Mouse (Mus musculus) stomach, embryonic 14.5 days (tissue): Measurements from ENCODE around the gene Daam2. TPM values are rescaled to one million over a fixed set of nuclear protein-coding genes. Genes with fewer than 3 reads are reported as not detected.

Source experiments
- ATAC-seq: fragments of 200-750 bp; cut with Nextera tagmentation; 2 replicates; pipeline ENCODE4 v1.8.0; 2017; ENCODE audit warnings: low read depth, moderate TSS enrichment; ENCODE audit not compliant: insufficient number of reproducible peaks, insufficient read depth, low FRiP score
- H3K27ac ChIP-seq: fragments of 300-500 bp; sonication (generic); 2 replicates; pipeline ENCODE4 v1.5.1; 2014; ENCODE audit warnings: mild to moderate bottlenecking, low read length, moderate library complexity, mixed read lengths
- H3K27me3 ChIP-seq: fragments of 300-500 bp; sonication (generic); 2 replicates; pipeline ENCODE4 v1.6.1; 2014; ENCODE audit warnings: low read length, control low read depth, mixed read lengths; ENCODE audit not compliant: control insufficient read depth, insufficient read depth
- H3K36me3 ChIP-seq: fragments of 300-500 bp; sonication (generic); 2 replicates; pipeline ENCODE4 v1.6.1; 2014; ENCODE audit warnings: mild to moderate bottlenecking, control low read depth, low read length, moderate library complexity, mixed read lengths; ENCODE audit not compliant: control insufficient read depth, insufficient read depth
- H3K4me1 ChIP-seq: fragments of 300-500 bp; sonication (generic); 2 replicates; pipeline ENCODE4 v1.6.1; 2014; ENCODE audit warnings: low read length, control low read depth, mixed read lengths; ENCODE audit not compliant: control insufficient read depth, insufficient read depth
- H3K4me2 ChIP-seq: fragments of 300-500 bp; sonication (generic); replicated peaks from 2 replicates; pipeline ENCODE4 v1.6.1; 2014; ENCODE audit warnings: low read depth, low read length, control low read depth
- H3K4me3 ChIP-seq: fragments of 300-500 bp; sonication (generic); 2 replicates; pipeline ENCODE4 v1.5.1; 2014; ENCODE audit warnings: low read depth, low read length, control low read depth
- H3K9ac ChIP-seq: fragments of 300-500 bp; sonication (generic); replicated peaks from 2 replicates; pipeline ENCODE4 v1.6.1; 2014; ENCODE audit warnings: low read depth, mild to moderate bottlenecking, control low read depth, low read length, moderate library complexity, mixed read lengths
- H3K9me3 ChIP-seq: fragments of 300-500 bp; sonication (generic); 2 replicates; pipeline ENCODE4 v1.6.1; 2016; ENCODE audit warnings: low read depth, low read length, control low read depth; ENCODE audit not compliant: control insufficient read depth
- WGBS: fragments of 180-500 bp; shearing (Covaris S2); extraction: QIAGEN DNeasy Blood & Tissue Kit; methylation state at CpG from one replicate; pipeline ENCODE4 v1.1.7; 2014; 5-methylcytosine and 5-hydroxymethylcytosine counted together
- polyA plus RNA-seq: library from polyadenylated mRNA; unstranded; fragments of >200 nt; fragmentation: Nextera tagmentation; extraction: Ambion mirVana; gene quantifications from 2 replicates; pipeline ENCODE4 v1.2.1, GENCODE M21; 2014

The Daam2 gene
- polyA plus RNA-seq, 1 experiment from 2014 or later = 12.5 TPM

DNA sequence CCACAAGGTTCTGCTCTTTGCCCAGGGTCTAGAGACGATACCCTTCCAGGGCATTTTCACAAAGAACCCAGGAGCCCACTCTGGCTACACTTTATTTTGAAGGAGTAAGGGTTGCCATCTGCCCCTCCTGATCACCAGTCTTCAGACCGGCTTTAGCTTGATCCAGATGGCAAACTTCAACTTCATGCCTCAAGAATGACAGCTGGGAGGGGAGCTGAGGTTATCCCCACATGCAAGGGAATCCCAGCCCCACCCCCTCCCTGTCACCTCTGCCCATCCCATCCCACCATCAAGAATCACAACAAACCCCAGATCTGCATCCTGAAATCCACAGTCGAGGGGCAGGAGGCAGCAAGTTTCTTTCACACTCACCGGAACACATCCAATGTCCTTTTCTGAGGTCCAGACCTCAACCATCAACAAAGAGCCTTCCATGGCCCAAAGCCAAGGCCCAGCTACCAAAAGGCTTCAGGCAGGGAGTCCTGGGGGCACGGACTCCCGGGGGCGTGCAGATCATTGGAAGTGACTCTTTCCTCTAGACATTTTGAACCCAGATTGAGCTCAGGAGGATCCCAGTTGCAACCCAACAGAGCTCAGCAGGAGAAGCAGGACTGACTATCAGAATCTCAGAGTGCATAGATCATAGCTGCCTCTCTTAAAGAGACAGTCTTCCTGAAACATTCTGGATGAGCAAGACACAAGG lies 35.5 kb downstream of the Daam2 start:
- 45% methylated on average over 7 of the region's 7 CpGs for WGBS
- Histone ChIP-seq H3K4me2 (no peak overlapping the region), H3K9me3 (no peaks in the 10 kb centered on the region), H3K4me1 (peaks cover 9% of the 10 kb centered on the region; the same call in 1 of the 2 replicates), H3K27me3 (no peaks in the 10 kb centered on the region), H3K27ac (no peak overlapping the region), H3K4me3 (no peak overlapping the region), H3K36me3 (no peaks in the 10 kb centered on the region), H3K9ac (no peak overlapping the region)
- ATAC-seq = no peak

DNA sequence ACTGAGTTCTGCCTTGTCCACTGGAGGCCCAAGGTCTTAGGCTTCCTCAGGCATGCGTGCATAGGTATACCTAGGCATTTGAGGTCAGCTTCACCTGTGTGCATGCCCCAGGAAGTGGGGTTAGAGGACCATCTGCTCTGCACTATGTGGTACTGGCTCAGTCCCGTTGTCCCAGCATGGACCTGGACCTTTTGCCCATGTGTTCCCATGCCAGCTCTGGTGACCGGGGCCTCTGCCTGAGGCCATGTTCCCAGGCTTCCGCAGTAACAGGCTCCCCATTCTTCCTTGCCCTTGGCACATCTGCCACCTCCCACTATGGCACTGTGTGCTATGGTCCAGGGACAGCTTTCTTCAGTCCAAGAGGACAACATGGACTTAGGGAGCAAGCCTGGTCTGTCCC lies 36.1 kb downstream of the Daam2 start:
- no peak overlapping the region for H3K4me3 ChIP-seq
- no peaks in the 10 kb centered on the region for H3K9me3 ChIP-seq
- 84% methylated on average over 4 of the region's 4 CpGs for WGBS
- H3K27me3 ChIP-seq = no peaks in the 10 kb centered on the region
- H3K4me1 ChIP-seq = peaks cover 9% of the 10 kb centered on the region; the same call in 1 of the 2 replicates
- H3K27ac ChIP-seq = no peak overlapping the region
- H3K9ac ChIP-seq = no peak overlapping the region
- ATAC-seq = no peak
- H3K4me2 ChIP-seq = no peak overlapping the region
- no peaks in the 10 kb centered on the region for H3K36me3 ChIP-seq

DNA sequence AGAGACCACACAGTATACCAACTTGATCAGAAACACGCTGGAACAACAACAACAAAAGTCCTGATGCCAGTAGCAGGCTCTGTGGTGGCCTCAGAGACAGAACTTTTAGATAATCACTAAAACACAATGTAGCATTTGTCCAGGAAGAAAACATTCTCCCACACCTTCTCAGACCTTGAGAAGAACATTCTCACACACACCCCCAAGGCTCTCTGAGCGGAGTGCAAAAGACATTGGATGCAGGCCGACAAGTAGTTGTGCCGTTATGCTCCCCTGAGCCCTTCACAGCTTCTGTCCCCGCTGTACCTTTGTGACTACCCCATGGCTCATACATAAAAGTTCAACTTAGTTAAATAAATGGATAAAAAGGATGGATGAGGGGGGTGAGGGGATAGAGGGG lies 37.6 kb downstream of the Daam2 start:
- WGBS = 86% methylated on average over 5 of the region's 5 CpGs
- no peaks in the 10 kb centered on the region for H3K27me3 ChIP-seq
- no peak for ATAC-seq

DNA sequence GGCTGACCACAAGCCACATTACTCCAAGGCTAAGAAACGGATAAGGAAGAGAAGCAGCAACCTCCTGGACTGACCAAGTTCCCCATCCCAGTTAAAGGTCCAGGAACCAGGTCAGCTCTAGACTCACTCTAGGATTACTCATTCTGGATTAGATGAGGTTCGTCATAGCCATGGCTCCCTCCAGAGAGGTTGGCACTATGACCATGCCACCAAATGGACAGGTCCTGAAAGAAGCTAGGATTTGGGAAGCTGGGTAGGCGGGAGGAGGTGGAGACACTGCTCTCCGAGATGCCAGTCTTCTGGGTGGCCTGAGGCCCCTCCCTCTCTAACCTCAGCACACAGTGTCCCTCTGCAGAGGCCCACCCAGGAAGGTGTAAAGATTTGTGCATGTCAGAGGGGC lies 38.2 kb downstream of the Daam2 start:
- H3K9ac ChIP-seq = no peak overlapping the region
- no peak for ATAC-seq
- no peak overlapping the region for H3K4me3 ChIP-seq
- no peak overlapping the region for H3K4me2 ChIP-seq
- WGBS = 90% methylated on average over 4 of the region's 4 CpGs
- no peak overlapping the region for H3K27ac ChIP-seq
- H3K27me3 ChIP-seq = no peaks in the 10 kb centered on the region
- no peaks in the 10 kb centered on the region for H3K9me3 ChIP-seq
- no peaks in the 10 kb centered on the region for H3K36me3 ChIP-seq
- H3K4me1 ChIP-seq = peaks cover 9% of the 10 kb centered on the region; the same call in 1 of the 2 replicates

More for the DNA sequence above, 37.6 kb downstream of the Daam2 start:
- Histone ChIP-seq H3K4me1 (peaks cover 9% of the 10 kb centered on the region; the same call in 1 of the 2 replicates), H3K36me3 (no peaks in the 10 kb centered on the region), H3K9ac (no peak overlapping the region), H3K4me3 (no peak overlapping the region), H3K9me3 (no peaks in the 10 kb centered on the region), H3K27ac (no peak overlapping the region), H3K4me2 (no peak overlapping the region)

DNA sequence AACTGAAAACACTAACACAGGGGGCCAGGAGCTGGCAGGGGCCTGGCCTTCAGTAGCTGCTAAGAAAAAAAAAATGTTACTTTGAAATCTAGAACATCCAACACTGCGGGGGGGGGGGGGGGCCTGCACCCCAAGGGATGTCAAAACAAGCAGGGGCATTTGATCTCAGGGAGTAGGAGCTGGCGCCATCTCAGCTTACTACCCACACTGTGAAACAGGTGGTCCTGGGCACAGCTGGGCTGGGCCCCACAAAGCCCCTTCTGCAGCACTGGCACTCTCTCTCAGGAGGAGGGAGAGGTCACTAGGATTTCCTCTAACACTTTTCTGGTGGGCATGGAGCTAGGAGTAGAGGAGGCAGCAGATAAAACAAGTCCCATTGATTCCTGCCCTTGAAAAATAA lies 39.6 kb downstream of the Daam2 start:
- Histone ChIP-seq H3K27me3 (no peaks in the 10 kb centered on the region), H3K4me2 (no peak overlapping the region), H3K9ac (no peak overlapping the region), H3K4me3 (no peak overlapping the region), H3K4me1 (peaks cover 9% of the 10 kb centered on the region; the same call in 1 of the 2 replicates), H3K27ac (no peak overlapping the region), H3K9me3 (no peaks in the 10 kb centered on the region), H3K36me3 (no peaks in the 10 kb centered on the region)
- WGBS = 65% methylated on average over 2 of the region's 2 CpGs
- ATAC-seq = no peak

DNA sequence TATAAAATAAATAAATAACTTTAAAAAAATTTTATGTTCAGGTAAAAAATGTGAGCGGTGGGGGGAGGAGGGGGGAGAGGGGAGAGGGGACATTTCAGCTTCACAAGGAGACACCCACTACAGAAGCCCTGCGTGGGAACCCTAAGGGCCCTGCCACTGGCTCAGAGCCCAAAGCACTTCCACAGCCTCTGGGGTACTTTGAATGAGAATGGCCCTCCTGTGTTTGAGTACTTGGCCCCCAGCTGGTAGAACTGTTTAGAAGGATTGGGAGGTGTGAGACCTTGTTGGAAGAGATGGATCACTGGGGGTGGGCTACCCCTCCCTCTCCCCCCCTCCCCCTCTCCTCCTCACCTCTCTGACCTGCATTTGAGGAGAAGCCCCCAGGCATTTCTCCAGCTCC lies 41.7 kb downstream of the Daam2 start:
- no peaks in the 10 kb centered on the region for H3K9me3 ChIP-seq
- no peak overlapping the region for H3K27ac ChIP-seq
- no peak for ATAC-seq
- H3K27me3 ChIP-seq = no peaks in the 10 kb centered on the region
- 31% methylated on average over 2 of the region's 2 CpGs for WGBS
- H3K36me3 ChIP-seq = no peaks in the 10 kb centered on the region
- H3K4me3 ChIP-seq = no peak overlapping the region
- H3K4me2 ChIP-seq = no peak overlapping the region
- no peak overlapping the region for H3K9ac ChIP-seq
- H3K4me1 ChIP-seq = no peaks in the 10 kb centered on the region

DNA sequence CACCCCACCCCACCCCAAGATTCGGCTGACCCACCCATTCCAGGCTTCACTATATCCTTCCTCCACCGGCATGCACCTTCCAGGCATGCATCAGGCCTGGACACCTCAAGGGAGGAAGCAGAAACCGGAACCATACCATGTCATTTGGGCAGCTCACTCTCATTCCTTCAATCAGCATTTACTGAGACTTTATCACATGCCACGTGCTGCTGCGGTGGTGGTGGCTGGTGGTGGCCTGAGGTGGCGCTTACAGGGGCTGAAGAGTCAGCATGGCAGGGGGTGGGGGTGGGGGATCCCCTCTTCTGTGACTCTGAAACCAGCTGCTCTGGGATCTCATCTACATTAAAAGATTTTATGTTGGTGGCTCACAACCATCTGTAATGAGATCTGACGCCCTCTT lies 42.1 kb downstream of the Daam2 start:
- no peak overlapping the region for H3K27ac ChIP-seq
- no peaks in the 10 kb centered on the region for H3K4me1 ChIP-seq
- no peak for ATAC-seq
- H3K9ac ChIP-seq = no peak overlapping the region
- H3K4me2 ChIP-seq = no peak overlapping the region
- no peaks in the 10 kb centered on the region for H3K9me3 ChIP-seq
- no peaks in the 10 kb centered on the region for H3K27me3 ChIP-seq
- H3K36me3 ChIP-seq = no peaks in the 10 kb centered on the region
- 55% methylated on average over 7 of the region's 7 CpGs for WGBS
- no peak overlapping the region for H3K4me3 ChIP-seq

DNA sequence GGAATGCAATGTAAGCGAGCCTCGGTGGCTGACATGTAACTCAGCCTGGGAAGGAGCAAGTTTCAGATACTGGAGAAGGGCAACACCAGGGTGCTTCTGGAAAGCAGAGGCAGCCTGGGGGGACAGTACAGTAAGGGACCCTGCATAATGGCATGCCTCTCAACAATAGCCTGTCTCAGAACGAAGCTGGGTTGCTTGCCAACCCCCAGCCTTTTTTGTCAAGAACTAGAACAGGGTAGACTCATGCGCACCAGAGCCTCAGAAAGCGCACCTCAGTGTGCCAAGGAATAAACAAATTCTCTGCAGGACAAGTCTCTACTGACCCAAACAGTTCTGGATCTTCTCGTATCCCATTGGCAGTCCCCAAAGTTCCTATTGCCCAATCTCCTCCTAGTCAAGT lies 43.5 kb downstream of the Daam2 start:
- Histone ChIP-seq H3K27me3 (no peaks in the 10 kb centered on the region), H3K9ac (no peak overlapping the region), H3K9me3 (no peaks in the 10 kb centered on the region), H3K4me3 (no peak overlapping the region), H3K4me1 (0 out of 2 replicates have a peak, but pooled peaks cover 6% of the 10 kb centered on the region), H3K36me3 (no peaks in the 10 kb centered on the region), H3K4me2 (no peak overlapping the region), H3K27ac (no peak overlapping the region)
- WGBS = 76% methylated on average over 6 of the region's 6 CpGs
- ATAC-seq = no peak
